In the genomic region with DNA sequence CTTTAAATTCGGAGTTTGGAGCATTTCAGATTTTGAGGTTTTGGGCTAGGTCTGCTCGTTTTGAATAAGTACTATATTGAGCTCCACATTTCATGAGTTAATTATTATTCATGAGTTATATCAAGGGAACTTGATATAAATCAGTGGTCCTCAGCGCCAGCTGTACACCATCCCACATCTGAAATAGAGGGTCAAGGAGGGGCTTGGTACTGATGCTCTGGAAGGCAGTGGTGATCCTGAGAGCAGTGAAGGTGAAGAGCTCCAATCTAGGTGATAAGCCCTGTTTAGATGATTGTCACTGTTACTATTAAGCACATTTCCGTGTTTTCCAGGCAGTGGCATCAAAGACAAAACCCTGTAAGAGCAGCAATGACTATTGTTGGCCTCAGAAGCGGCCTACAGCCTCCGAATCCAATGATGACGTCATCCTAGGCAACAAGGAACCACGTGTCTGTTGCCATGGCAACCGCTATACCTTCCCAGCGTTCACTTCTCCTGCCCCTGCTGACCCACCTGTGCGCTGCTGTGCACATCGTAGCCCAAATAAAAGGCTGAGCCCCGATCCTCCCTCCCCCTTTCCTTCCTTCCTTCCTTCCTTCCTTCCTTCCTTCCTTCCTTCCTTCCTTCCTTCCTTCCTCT, we compare ENCODE assay signal across 2 mouse cellular contexts.
TF ChIP-seq lines count a peak whose summit lies in the region.

No protein-coding gene starts in this region.

TF ChIP-seq in C2C12, 6 proteins besides CTCF, POLR2A, EP300 and RAD21:
- no peak for TF ChIP-seq MYOD1 (IDR thresholded peaks at IDR 0.05; ENCODE audit: control insufficient read depth, insufficient read length, low read depth)
- peak; percentile 28 for TF ChIP-seq USF1 (IDR thresholded peaks at IDR 0.05; ENCODE audit: low read depth)
- TF ChIP-seq MAX (IDR thresholded peaks at IDR 0.05), result no peak

TF ChIP-seq in MEL, 35 proteins besides CTCF, POLR2A, EP300 and RAD21:
- TF ChIP-seq USF1 (IDR thresholded peaks at IDR 0.05; ENCODE audit: low read depth, low read length), result peak; percentile 37; the same call in 1 of the 2 replicates
- TF ChIP-seq HCFC1 (IDR thresholded peaks at IDR 0.05; ENCODE audit: low read depth, low read length), result no peak
- TF ChIP-seq ZMIZ1 (IDR thresholded peaks at IDR 0.05; ENCODE audit: low read depth, low read length), result no peak
- TF ChIP-seq GABPA (IDR thresholded peaks at IDR 0.05; ENCODE audit: low read depth, low read length), result no peak
- no peak for TF ChIP-seq TAL1 (IDR thresholded peaks at IDR 0.05; ENCODE audit: low read length)
